Mouse (Mus musculus) stomach, embryonic 16.5 days (tissue): Measurements from ENCODE around the gene Lpcat1. TPM values are rescaled to one million over a fixed set of nuclear protein-coding genes. Genes with fewer than 3 reads are reported as not detected.

ENCODE experiments used
- ATAC-seq: fragments of 200-750 bp; cut with Nextera tagmentation; 2 replicates; pipeline ENCODE4 v1.8.0; 2017; ENCODE audit warnings: moderate number of reproducible peaks, moderate TSS enrichment; ENCODE audit not compliant: insufficient read depth, low FRiP score
- H3K27ac ChIP-seq: fragments of 300-500 bp; sonication (generic); 2 replicates; pipeline ENCODE4 v1.5.1; 2014; ENCODE audit warnings: low read length
- H3K27me3 ChIP-seq: fragments of 300-500 bp; sonication (generic); 2 replicates; pipeline ENCODE4 v1.6.1; 2014; ENCODE audit warnings: low read length, control low read depth, mixed read lengths; ENCODE audit not compliant: control insufficient read depth, insufficient read depth
- H3K36me3 ChIP-seq: fragments of 300-500 bp; sonication (generic); 2 replicates; pipeline ENCODE4 v1.6.1; 2014; ENCODE audit warnings: low read length; ENCODE audit not compliant: control insufficient read depth, insufficient read depth
- H3K4me1 ChIP-seq: fragments of 300-500 bp; sonication (generic); 2 replicates; pipeline ENCODE4 v1.6.1; 2014; ENCODE audit warnings: low read length, control low read depth, mixed read lengths; ENCODE audit not compliant: control insufficient read depth, insufficient read depth
- H3K4me2 ChIP-seq: fragments of 300-500 bp; sonication (generic); 2 replicates; pipeline ENCODE4 v1.6.1; 2014; ENCODE audit warnings: low read depth, low read length, mixed read lengths
- H3K4me3 ChIP-seq: fragments of 300-500 bp; sonication (generic); replicated peaks from 2 replicates; pipeline ENCODE4 v1.5.1; 2014; ENCODE audit warnings: mild to moderate bottlenecking, low read length
- H3K9ac ChIP-seq: fragments of 300-500 bp; sonication (generic); 2 replicates; pipeline ENCODE4 v1.6.1; 2014; ENCODE audit warnings: low read length
- H3K9me3 ChIP-seq: fragments of 300-500 bp; sonication (generic); replicated peaks from 2 replicates; pipeline ENCODE4 v1.6.1; 2016; ENCODE audit warnings: low read length, control low read depth; ENCODE audit not compliant: control insufficient read depth
- WGBS: fragments of 180-500 bp; shearing (Covaris S2); extraction: QIAGEN DNeasy Blood & Tissue Kit; methylation state at CpG from one replicate; pipeline ENCODE4 v1.1.7; 2014; 5-methylcytosine and 5-hydroxymethylcytosine counted together
- polyA plus RNA-seq: library from polyadenylated mRNA; unstranded; fragments of >200 nt; fragmentation: Nextera tagmentation; extraction: Ambion mirVana; gene quantifications from 2 replicates; pipeline ENCODE4 v1.2.1, GENCODE M21; 2015

Lpcat1 gene
- polyA plus RNA-seq, 1 experiment from 2014 or later: 21.0 TPM

DNA sequence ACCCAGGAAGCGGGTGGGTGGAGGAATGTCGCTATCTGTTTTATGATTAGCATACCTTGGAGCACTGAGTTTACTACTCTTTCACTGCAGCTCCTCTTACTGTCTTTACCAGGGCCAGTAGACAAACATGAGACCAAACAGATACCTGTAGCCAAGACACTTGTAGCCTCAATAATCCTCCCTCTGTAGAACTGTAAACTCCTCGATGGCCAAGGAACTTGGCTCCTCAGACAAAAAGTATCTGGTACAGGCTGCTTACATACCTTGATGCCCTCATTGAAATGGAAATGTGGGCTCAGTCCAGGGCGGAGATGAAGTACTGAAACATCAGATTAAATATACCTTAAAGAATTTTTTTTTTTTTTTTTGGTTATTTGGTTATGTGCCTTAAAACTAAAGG lies 9.7 kb upstream of the Lpcat1 start:
- Histone ChIP-seq H3K9me3 (no peaks in the 10 kb centered on the region), H3K27me3 (no peaks in the 10 kb centered on the region), H3K4me3 (no peak overlapping the region), H3K27ac (no peak overlapping the region), H3K9ac (no peak overlapping the region), H3K4me2 (no peak overlapping the region), H3K4me1 (no peaks in the 10 kb centered on the region), H3K36me3 (no peaks in the 10 kb centered on the region)
- WGBS: 88% methylated on average over 3 of the region's 4 CpGs
- ATAC-seq: no peak

GRCm38 (mm10) chr13:73457741-73458140 lies 9.3 kb upstream of the Lpcat1 start:
- 55% methylated on average over 2 of the region's 2 CpGs for WGBS

GRCm38 (mm10) chr13:73458719-73459118 lies 8.3 kb upstream of the Lpcat1 start:
- no peaks in the 10 kb centered on the region for H3K36me3 ChIP-seq
- no peaks in the 10 kb centered on the region for H3K27me3 ChIP-seq
- 63% methylated on average over 5 of the region's 5 CpGs for WGBS
- no peak overlapping the region for H3K4me2 ChIP-seq
- H3K27ac ChIP-seq: no peak overlapping the region
- H3K4me3 ChIP-seq: no peak overlapping the region
- no peak overlapping the region for H3K9ac ChIP-seq
- no peaks in the 10 kb centered on the region for H3K9me3 ChIP-seq
- no peaks in the 10 kb centered on the region for H3K4me1 ChIP-seq
- no peak for ATAC-seq

More at GRCm38 (mm10) chr13:73457741-73458140, 9.3 kb upstream of the Lpcat1 start:
- Histone ChIP-seq H3K4me3 (no peak overlapping the region), H3K27me3 (no peaks in the 10 kb centered on the region), H3K4me2 (no peak overlapping the region), H3K27ac (no peak overlapping the region), H3K9ac (no peak overlapping the region), H3K9me3 (no peaks in the 10 kb centered on the region), H3K36me3 (no peaks in the 10 kb centered on the region), H3K4me1 (no peaks in the 10 kb centered on the region)
- no peak for ATAC-seq

- Histone ChIP-seq H3K4me3 (no peak overlapping the region), H3K4me2 (no peak overlapping the region), H3K27me3 (no peaks in the 10 kb centered on the region), H3K4me1 (no peaks in the 10 kb centered on the region), H3K36me3 (no peaks in the 10 kb centered on the region), H3K27ac (no peak overlapping the region), H3K9ac (no peak overlapping the region), H3K9me3 (no peaks in the 10 kb centered on the region)
- WGBS: 61% methylated on average over 7 of the region's 7 CpGs
- no peak for ATAC-seq
Measured at GRCm38 (mm10) chr13:73459189-73459850, 7.7 kb upstream of the Lpcat1 start.

DNA sequence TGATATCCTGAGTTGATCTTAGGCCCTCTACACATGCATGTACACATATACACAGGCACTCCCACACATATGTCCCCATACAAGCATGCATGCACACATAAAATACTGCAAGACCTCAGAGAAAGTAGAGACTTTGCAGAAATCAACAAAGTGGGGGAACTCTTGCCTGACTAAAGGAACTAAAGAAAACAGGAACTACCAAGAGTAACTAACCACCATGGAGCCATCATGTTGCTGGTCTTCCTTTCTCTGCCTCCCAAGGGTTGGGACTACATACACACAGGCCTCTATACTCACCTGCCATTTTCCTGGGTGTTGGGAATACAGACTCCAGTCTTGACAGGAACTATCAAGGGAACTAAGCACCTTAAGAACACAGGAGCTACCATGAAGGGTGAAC lies 5.4 kb upstream of the Lpcat1 start:
- H3K4me2 ChIP-seq: no peak overlapping the region
- ATAC-seq: no peak
- no peak overlapping the region for H3K9ac ChIP-seq
- no peaks in the 10 kb centered on the region for H3K9me3 ChIP-seq
- H3K27ac ChIP-seq: no peak overlapping the region
- no peaks in the 10 kb centered on the region for H3K27me3 ChIP-seq
- no peaks in the 10 kb centered on the region for H3K4me1 ChIP-seq
- no peak overlapping the region for H3K4me3 ChIP-seq
- no peaks in the 10 kb centered on the region for H3K36me3 ChIP-seq

GRCm38 (mm10) chr13:73465156-73465555 lies 1.8 kb upstream of the Lpcat1 start:
- peaks cover 14% of the 10 kb centered on the region for H3K4me1 ChIP-seq
- 36% methylated on average over 2 of the region's 2 CpGs for WGBS
- no peaks in the 10 kb centered on the region for H3K9me3 ChIP-seq

DNA sequence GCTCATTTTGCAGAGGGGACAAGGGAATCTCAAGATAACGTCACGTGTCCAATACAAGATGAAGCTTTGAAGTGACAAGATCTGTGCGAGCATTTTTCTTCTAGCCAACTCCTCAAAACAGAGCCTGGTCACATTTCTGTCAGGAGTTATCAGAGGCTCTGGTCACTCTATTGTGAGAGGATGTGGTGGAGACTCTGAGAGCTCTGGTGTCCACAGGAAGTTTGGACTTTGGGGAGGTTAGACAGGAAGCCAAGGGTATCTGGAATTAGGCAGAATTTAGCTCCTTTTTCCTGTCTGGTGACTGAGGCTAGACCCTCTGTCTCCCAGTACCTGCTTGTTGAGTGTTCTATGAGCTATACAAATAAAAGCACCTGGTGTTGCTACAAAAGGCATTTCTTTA lies 586 bp upstream of the Lpcat1 start:
- no peak overlapping the region for H3K4me3 ChIP-seq
- peaks cover 14% of the 10 kb centered on the region for H3K4me1 ChIP-seq
- no peak overlapping the region for H3K27ac ChIP-seq
- no peaks in the 10 kb centered on the region for H3K9me3 ChIP-seq
- 86% methylated on average over 3 of the region's 3 CpGs for WGBS
- no peaks in the 10 kb centered on the region for H3K27me3 ChIP-seq
- no peaks in the 10 kb centered on the region for H3K36me3 ChIP-seq
- no peak for ATAC-seq
- no peak overlapping the region for H3K4me2 ChIP-seq
- H3K9ac ChIP-seq: no peak overlapping the region

More at GRCm38 (mm10) chr13:73465156-73465555, 1.8 kb upstream of the Lpcat1 start:
- no peak overlapping the region for H3K4me3 ChIP-seq
- no peaks in the 10 kb centered on the region for H3K36me3 ChIP-seq
- no peaks in the 10 kb centered on the region for H3K27me3 ChIP-seq
- H3K9ac ChIP-seq: no peak overlapping the region
- no peak overlapping the region for H3K27ac ChIP-seq
- ATAC-seq: no peak
- H3K4me2 ChIP-seq: no peak overlapping the region

DNA sequence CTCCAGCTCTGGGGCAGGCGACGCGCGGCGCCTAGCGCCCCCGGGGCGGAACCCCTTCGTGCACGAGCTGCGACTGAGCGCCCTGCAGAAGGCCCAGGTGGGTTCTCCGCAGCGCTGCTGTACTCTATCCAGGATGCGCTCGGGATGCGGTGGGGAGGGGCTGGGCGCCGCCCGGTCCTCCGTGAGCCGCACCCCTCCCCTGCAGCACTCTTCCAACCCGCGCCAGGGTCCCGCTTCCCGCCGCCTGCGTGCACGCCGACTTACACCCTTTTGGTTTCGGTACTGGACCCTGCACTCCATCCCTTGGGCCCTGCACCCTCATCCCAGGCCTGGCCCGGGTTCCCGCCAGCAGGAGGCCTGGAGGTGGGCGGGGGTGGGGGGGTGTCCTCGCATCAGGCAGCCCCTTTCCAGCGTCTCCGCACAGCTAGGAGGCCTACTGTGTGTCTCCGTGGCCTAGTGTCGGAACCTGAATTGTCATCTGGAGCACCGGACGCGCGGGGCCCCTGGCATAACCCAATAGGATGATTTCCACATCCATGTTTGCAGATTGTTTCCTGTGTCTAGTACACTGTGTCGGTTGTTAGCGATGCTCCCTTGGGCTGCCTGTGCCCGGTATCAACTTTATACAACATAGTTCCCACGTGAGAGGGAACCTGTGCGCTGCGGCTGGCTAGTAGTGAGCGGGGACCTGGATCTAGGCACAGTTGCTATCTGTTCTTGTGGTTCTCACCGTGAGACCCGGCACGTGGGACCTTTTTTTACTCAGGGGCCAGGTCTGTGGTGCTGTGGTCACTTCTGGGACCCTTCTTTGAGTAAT lies 632 bp downstream of the Lpcat1 start:
- Histone ChIP-seq H3K9ac (peak overlapping the region; percentile 96), H3K4me3 (peak overlapping the region; percentile 93), H3K27ac (peak overlapping the region; percentile 98), H3K9me3 (no peaks in the 10 kb centered on the region), H3K4me1 (peaks cover 18% of the 10 kb centered on the region), H3K27me3 (no peaks in the 10 kb centered on the region), H3K36me3 (no peaks in the 10 kb centered on the region), H3K4me2 (peak overlapping the region; percentile 68)
- under 1% methylated on average over 49 of the region's 53 CpGs for WGBS
- ATAC-seq: peak; percentile 81

- Histone ChIP-seq H3K4me1 (peaks cover 18% of the 10 kb centered on the region), H3K9ac (peak overlapping the region; percentile 96; the same call in 1 of the 2 replicates), H3K4me2 (peak overlapping the region; percentile 68; the same call in 1 of the 2 replicates), H3K27ac (no peak overlapping the region), H3K9me3 (no peaks in the 10 kb centered on the region), H3K36me3 (no peaks in the 10 kb centered on the region), H3K4me3 (peak overlapping the region; percentile 93; the same call in 1 of the 2 replicates), H3K27me3 (no peaks in the 10 kb centered on the region)
- no peak for ATAC-seq
- 70% methylated on average over 3 of the region's 3 CpGs for WGBS
Measured at GRCm38 (mm10) chr13:73468834-73469233, 1.8 kb downstream of the Lpcat1 start.
